Mouse (Mus musculus): ENCODE results near the gene Shisa4. TPM values are rescaled to one million over a fixed set of nuclear protein-coding genes. Genes with fewer than 3 reads are reported as not detected.
A peak's percentile ranks its signal among the peaks of the same experiment; 100 is the strongest.

Gene Shisa4
- polyA plus RNA-seq, 1 experiment, result not detected

- Histone ChIP-seq H3K4me3 (ENCODE audit: insufficient read depth, low read length) (peak overlapping the region; percentile 54), H3K4me1 (ENCODE audit: control insufficient read depth, insufficient read depth, low read length) (peaks cover 8% of the 10 kb centered on the region), H3K27ac (ENCODE audit: insufficient read depth, low read depth, low read length) (no peak overlapping the region)
- TF ChIP-seq CTCF (IDR thresholded peaks at IDR 0.05; ENCODE audit: low read depth, low read length) (peak; percentile 78), POLR2A (IDR thresholded peaks at IDR 0.05; ENCODE audit: borderline replicate concordance, low read depth, low read length) (no peak)
Measured at GRCm38 (mm10) chr1:135368245-135368644, 6.8 kb downstream of the Shisa4 start.

DNA sequence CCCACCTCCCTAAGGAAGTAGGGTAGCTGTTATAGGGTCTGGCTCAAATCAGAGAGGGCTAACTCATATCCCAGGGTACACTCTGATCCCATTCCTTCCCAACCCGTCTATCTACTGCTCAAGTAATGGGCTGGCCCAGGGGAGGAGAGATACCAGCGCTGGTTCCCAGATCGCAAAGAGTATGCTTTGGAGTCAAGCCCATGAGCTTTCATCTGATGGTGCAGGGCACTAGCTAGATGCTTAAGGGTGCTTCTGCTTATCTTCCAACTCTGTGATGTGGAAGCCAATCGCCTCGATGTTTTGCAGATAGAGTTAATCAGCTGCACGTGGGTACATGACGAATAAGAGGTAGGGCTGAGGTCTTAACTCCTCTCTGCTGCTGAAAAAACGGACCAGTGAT lies 7.4 kb downstream of the Shisa4 start:
- no peak overlapping the region for H3K27ac ChIP-seq (ENCODE audit: insufficient read depth, low read depth, low read length)
- no peak overlapping the region for H3K4me3 ChIP-seq (ENCODE audit: insufficient read depth, low read length)
- peaks cover 8% of the 10 kb centered on the region for H3K4me1 ChIP-seq (ENCODE audit: control insufficient read depth, insufficient read depth, low read length)
- TF ChIP-seq CTCF (IDR thresholded peaks at IDR 0.05; ENCODE audit: low read depth, low read length), result no peak
- TF ChIP-seq POLR2A (IDR thresholded peaks at IDR 0.05; ENCODE audit: borderline replicate concordance, low read depth, low read length), result no peak

- TF ChIP-seq CTCF (IDR thresholded peaks at IDR 0.05; ENCODE audit: low read depth, low read length), result no peak
- no peak for TF ChIP-seq POLR2A (IDR thresholded peaks at IDR 0.05; ENCODE audit: borderline replicate concordance, low read depth, low read length)
Measured at GRCm38 (mm10) chr1:135367005-135367404, 8.0 kb downstream of the Shisa4 start.

GRCm38 (mm10) chr1:135366380-135366779 lies 8.7 kb downstream of the Shisa4 start:
- Histone ChIP-seq H3K4me3 (ENCODE audit: insufficient read depth, low read length) (no peak overlapping the region), H3K4me1 (ENCODE audit: control insufficient read depth, insufficient read depth, low read length) (peaks cover 8% of the 10 kb centered on the region), H3K27ac (ENCODE audit: insufficient read depth, low read depth, low read length) (no peak overlapping the region)
- no peak for TF ChIP-seq CTCF (IDR thresholded peaks at IDR 0.05; ENCODE audit: low read depth, low read length)
- TF ChIP-seq POLR2A (IDR thresholded peaks at IDR 0.05; ENCODE audit: borderline replicate concordance, low read depth, low read length), result no peak

More at GRCm38 (mm10) chr1:135367005-135367404, 8.0 kb downstream of the Shisa4 start:
- Histone ChIP-seq H3K27ac (ENCODE audit: insufficient read depth, low read depth, low read length) (no peak overlapping the region), H3K4me1 (ENCODE audit: control insufficient read depth, insufficient read depth, low read length) (peaks cover 8% of the 10 kb centered on the region), H3K4me3 (ENCODE audit: insufficient read depth, low read length) (no peak overlapping the region)

GRCm38 (mm10) chr1:135363446-135363845 lies 11.6 kb downstream of the Shisa4 start:
- H3K27ac ChIP-seq (ENCODE audit: insufficient read depth, low read depth, low read length), result no peak overlapping the region
- no peak overlapping the region for H3K4me3 ChIP-seq (ENCODE audit: insufficient read depth, low read length)
- no peaks in the 10 kb centered on the region for H3K4me1 ChIP-seq (ENCODE audit: control insufficient read depth, insufficient read depth, low read length)
- TF ChIP-seq POLR2A (IDR thresholded peaks at IDR 0.05; ENCODE audit: borderline replicate concordance, low read depth, low read length), result no peak
- no peak for TF ChIP-seq CTCF (IDR thresholded peaks at IDR 0.05; ENCODE audit: low read depth, low read length)

DNA sequence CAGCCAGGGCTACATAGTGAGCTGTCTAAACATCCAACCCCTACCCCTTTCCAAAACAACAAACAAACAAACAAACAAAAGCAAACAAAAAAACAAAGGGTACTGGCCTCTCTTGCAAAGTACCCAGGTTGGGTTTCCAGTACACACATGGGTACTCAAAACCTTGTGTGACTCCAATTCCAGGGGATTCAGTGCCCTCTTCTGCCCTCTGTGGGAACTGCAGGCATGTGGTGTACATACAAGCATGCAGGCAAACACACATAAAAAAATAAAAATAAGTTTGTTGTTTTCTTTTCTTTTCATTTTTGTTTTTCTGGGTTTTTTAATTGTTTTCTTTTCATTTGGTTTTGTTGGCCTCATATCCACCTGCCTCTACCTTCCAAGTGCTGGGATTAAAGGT lies 12.9 kb downstream of the Shisa4 start:
- Histone ChIP-seq H3K27ac (ENCODE audit: insufficient read depth, low read depth, low read length) (no peak overlapping the region), H3K4me3 (ENCODE audit: insufficient read depth, low read length) (no peak overlapping the region), H3K4me1 (ENCODE audit: control insufficient read depth, insufficient read depth, low read length) (no peaks in the 10 kb centered on the region)
- TF ChIP-seq POLR2A (IDR thresholded peaks at IDR 0.05; ENCODE audit: borderline replicate concordance, low read depth, low read length) (no peak), CTCF (IDR thresholded peaks at IDR 0.05; ENCODE audit: low read depth, low read length) (no peak)

DNA sequence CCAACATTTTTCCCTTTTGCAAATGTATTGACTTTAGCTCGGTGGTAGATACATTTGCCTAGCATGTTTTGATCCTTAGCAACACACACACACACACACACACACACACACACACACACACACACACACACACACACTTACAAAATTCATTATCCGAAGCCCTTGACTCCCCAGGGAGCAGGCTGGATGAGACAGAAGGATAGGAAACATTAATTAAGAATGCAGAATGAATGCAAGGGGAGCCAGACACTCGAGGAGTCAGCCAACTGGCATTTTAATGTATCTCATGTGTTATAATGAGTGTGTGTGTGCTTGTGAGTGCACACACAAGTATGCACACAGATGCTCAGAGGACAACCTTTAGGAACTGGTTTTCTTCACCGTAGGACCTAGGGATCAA lies 13.5 kb downstream of the Shisa4 start:
- TF ChIP-seq CTCF (IDR thresholded peaks at IDR 0.05; ENCODE audit: low read depth, low read length), result no peak
- no peak for TF ChIP-seq POLR2A (IDR thresholded peaks at IDR 0.05; ENCODE audit: borderline replicate concordance, low read depth, low read length)
- H3K4me3 ChIP-seq (ENCODE audit: insufficient read depth, low read length), result no peak overlapping the region
- H3K4me1 ChIP-seq (ENCODE audit: control insufficient read depth, insufficient read depth, low read length), result no peaks in the 10 kb centered on the region
- H3K27ac ChIP-seq (ENCODE audit: insufficient read depth, low read depth, low read length), result no peak overlapping the region

- no peak overlapping the region for H3K4me3 ChIP-seq (ENCODE audit: insufficient read depth, low read length)
- TF ChIP-seq CTCF (IDR thresholded peaks at IDR 0.05; ENCODE audit: low read depth, low read length) (no peak), POLR2A (IDR thresholded peaks at IDR 0.05; ENCODE audit: borderline replicate concordance, low read depth, low read length) (no peak)
- H3K4me1 ChIP-seq (ENCODE audit: control insufficient read depth, insufficient read depth, low read length), result no peaks in the 10 kb centered on the region
- H3K27ac ChIP-seq (ENCODE audit: insufficient read depth, low read depth, low read length), result no peak overlapping the region
Measured at GRCm38 (mm10) chr1:135359071-135359470, 16.0 kb downstream of the Shisa4 start.

DNA sequence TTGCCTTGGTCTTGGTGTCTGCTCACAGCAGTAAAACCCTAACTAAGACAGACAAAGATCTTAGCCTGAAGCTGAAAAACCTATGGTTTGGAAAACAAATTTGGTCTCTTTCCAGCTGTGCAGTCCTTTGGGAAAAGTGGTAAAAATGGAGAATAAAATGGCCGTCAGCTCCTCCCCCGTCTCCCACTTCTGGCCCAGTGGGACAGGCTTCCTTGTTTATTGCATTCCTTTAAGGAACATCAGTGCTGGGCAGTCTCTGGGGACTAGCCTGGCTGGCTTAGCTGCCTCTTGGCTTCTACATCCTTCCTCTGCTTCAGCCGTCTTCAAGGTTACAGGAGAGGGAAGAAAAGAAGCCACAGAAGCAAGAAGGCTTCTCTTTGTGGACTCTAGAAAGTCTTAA lies 23.1 kb downstream of the Shisa4 start:
- Histone ChIP-seq H3K27ac (ENCODE audit: insufficient read depth, low read depth, low read length) (no peak overlapping the region), H3K4me1 (ENCODE audit: control insufficient read depth, insufficient read depth, low read length) (peaks cover 8% of the 10 kb centered on the region), H3K4me3 (ENCODE audit: insufficient read depth, low read length) (no peak overlapping the region)
- no peak for TF ChIP-seq POLR2A (IDR thresholded peaks at IDR 0.05; ENCODE audit: borderline replicate concordance, low read depth, low read length)
- TF ChIP-seq CTCF (IDR thresholded peaks at IDR 0.05; ENCODE audit: low read depth, low read length), result no peak

DNA sequence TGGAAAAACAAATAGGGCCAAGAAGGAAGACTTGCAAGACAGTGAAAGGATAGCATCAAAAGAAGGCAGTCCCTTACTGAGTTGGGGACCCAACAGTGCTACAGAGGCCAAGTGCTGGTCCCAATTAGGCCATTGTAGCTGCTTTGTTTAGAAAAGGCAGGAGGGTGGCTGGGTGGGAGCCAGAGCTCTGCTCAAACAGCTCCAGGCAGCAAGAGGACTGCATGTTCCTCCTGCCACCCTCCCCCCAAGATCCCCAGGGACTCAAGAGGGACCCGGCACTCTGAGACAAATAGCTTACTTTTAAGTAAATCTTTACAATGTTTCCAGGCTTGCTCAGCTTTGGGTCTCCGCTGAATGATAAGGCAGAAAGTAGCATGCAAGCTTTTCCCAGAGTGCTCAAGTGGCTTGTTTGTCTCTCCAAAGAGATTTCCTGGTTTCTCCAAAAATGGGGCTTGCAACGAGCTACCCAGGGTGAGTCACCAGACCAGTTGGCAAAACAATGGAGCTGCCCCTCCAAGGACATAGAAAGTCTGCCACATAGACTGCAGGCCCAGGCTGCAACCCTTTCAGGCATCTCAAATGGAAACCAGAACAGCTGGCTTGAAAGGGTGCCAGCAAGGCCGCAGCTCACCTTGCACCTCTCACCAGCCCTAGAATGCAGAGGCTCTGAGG lies 27.4 kb downstream of the Shisa4 start:
- H3K27ac ChIP-seq (ENCODE audit: insufficient read depth, low read depth, low read length), result no peak overlapping the region
- H3K4me3 ChIP-seq (ENCODE audit: insufficient read depth, low read length), result no peak overlapping the region
- TF ChIP-seq POLR2A (IDR thresholded peaks at IDR 0.05; ENCODE audit: borderline replicate concordance, low read depth, low read length) (no peak), CTCF (IDR thresholded peaks at IDR 0.05; ENCODE audit: low read depth, low read length) (no peak)
- H3K4me1 ChIP-seq (ENCODE audit: control insufficient read depth, insufficient read depth, low read length), result peaks cover 13% of the 10 kb centered on the region

Measured in bone marrow macrophage, adult 2 months (primary cell).